ENCODE assay signal across 7 mouse cellular contexts in the genomic region with DNA sequence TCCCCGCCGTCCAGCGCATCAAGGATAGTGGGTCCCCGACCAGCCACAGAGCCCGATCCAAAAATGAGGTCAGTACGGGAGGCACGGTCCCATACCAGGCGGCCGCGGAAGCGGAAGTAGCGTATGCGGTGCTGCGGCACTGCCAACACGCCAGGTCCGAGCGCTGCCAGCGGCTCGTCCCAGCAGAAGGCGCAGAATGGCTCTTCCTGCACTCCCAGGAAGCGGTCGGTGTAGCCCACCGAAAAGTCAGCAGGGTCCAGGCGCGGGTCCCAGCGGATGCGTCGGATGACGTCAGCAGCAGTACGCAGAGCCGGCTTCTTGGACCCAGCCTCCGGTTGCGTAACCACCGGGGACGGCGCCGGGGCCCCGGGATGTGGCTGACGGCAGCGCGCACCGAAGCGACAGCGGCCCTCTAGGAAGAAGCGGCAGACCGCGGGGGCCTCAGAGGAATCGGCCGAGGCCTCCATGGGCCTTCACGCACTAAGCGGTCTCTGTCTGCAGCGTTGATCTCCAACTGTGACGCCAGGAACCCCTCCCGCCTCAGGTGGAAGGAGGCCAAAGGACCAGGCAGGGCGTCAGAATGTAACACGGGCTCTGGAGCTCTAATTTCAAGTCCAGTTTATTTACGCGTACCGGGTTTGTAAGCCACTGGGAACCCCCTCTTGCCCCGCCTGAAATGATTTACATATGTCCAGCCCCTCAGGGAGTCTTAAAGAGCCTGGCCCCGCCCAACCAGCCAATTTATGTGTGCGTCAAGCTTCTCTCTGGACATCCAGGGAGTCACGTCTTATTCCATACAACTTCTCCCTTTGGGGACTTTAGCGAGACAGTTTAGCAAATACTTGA. TPM values are rescaled to one million over a fixed set of nuclear protein-coding genes. Genes with fewer than 3 reads are reported as not detected.
DNase-seq lines count a peak whose midpoint lies in the region; ATAC-seq lines count a peak whose summit lies in the region.

No protein-coding gene starts in this region.

- H3K36me3 ChIP-seq in embryonic facial prominence, embryonic 10.5 days (replicated peaks), result peaks cover 41% of the 10 kb centered on the region
- H3K36me3 ChIP-seq in limb, embryonic 12.5 days, result peaks cover 47% of the 10 kb centered on the region
- peaks cover 38% of the 10 kb centered on the region for H3K36me3 ChIP-seq in midbrain, embryonic 14.5 days (ENCODE audit: control insufficient read depth, insufficient read depth, low read length)

- peaks cover 26% of the 10 kb centered on the region for H3K4me1 ChIP-seq in embryonic facial prominence, embryonic 10.5 days
- H3K4me1 ChIP-seq in limb, embryonic 12.5 days (replicated peaks), result peaks cover 22% of the 10 kb centered on the region
- H3K4me1 ChIP-seq in midbrain, embryonic 14.5 days (ENCODE audit: control insufficient read depth, insufficient read depth, low read length), result peaks cover 22% of the 10 kb centered on the region

- H3K4me3 ChIP-seq in embryonic facial prominence, embryonic 10.5 days, result peak overlapping the region; percentile 77
- H3K4me3 ChIP-seq in limb, embryonic 12.5 days (replicated peaks), result peak overlapping the region; percentile 67
- peak overlapping the region; percentile 72 for H3K4me3 ChIP-seq in midbrain, embryonic 14.5 days (replicated peaks; ENCODE audit: low read depth, low read length)

- under 1% methylated on average over 64 of the region's 64 CpGs for WGBS in embryonic facial prominence, embryonic 10.5 days
- WGBS in limb, embryonic 12.5 days, result under 1% methylated on average over 64 of the region's 64 CpGs
- WGBS in midbrain, embryonic 14.5 days, result under 1% methylated on average over 64 of the region's 64 CpGs

- H3K27me3 ChIP-seq in embryonic facial prominence, embryonic 10.5 days (replicated peaks; ENCODE audit: low read depth, poor library complexity, severe bottlenecking), result peaks cover 30% of the 10 kb centered on the region
- peaks cover 30% of the 10 kb centered on the region for H3K27me3 ChIP-seq in limb, embryonic 12.5 days
- peaks cover 17% of the 10 kb centered on the region for H3K27me3 ChIP-seq in midbrain, embryonic 14.5 days (ENCODE audit: control insufficient read depth, insufficient read depth, low read length)

- peak; percentile 88 for DNase-seq in adrenal gland, postnatal 14 days
- DNase-seq in embryonic facial prominence, embryonic 10.5 days (ENCODE audit: low spot score), result peak; percentile 70
- peak; percentile 99 for DNase-seq in heart, adult 11 months
- DNase-seq in kidney, adult 18-20 months, result peak; percentile 90
- peak; percentile 81 for DNase-seq in midbrain, embryonic 14.5 days
- DNase-seq in spleen, adult 18-20 months, result peak; percentile 69 to 77

- H3K27ac ChIP-seq in embryonic facial prominence, embryonic 10.5 days (replicated peaks), result peak overlapping the region; percentile 82
- H3K27ac ChIP-seq in limb, embryonic 12.5 days, result peak overlapping the region; percentile 76
- peak overlapping the region; percentile 89 for H3K27ac ChIP-seq in midbrain, embryonic 14.5 days (replicated peaks; ENCODE audit: low read depth, low read length)

- no peaks in the 10 kb centered on the region for H3K9me3 ChIP-seq in embryonic facial prominence, embryonic 10.5 days
- no peaks in the 10 kb centered on the region for H3K9me3 ChIP-seq in limb, embryonic 12.5 days
- H3K9me3 ChIP-seq in midbrain, embryonic 14.5 days (ENCODE audit: control insufficient read depth, low read length), result no peaks in the 10 kb centered on the region

- H3K9ac ChIP-seq in limb, embryonic 12.5 days (replicated peaks), result peak overlapping the region; percentile 73
- peak overlapping the region; percentile 84 for H3K9ac ChIP-seq in midbrain, embryonic 14.5 days (replicated peaks; ENCODE audit: low read length)

- H3K4me2 ChIP-seq in limb, embryonic 12.5 days, result peak overlapping the region; percentile 88
- peak overlapping the region; percentile 92 for H3K4me2 ChIP-seq in midbrain, embryonic 14.5 days (ENCODE audit: low read length)

- ATAC-seq in limb, embryonic 12.5 days (ENCODE audit: insufficient number of reproducible peaks, insufficient read depth, low FRiP score, low TSS enrichment, low read depth), result peak; percentile 41
- peak; percentile 74 for ATAC-seq in midbrain, embryonic 14.5 days (ENCODE audit: low FRiP score, low TSS enrichment)

RNA-seq across cellular contexts. Expression of a gene that starts 0.7 kb away (rescaled TPM):
- total RNA-seq in adrenal gland, postnatal 14 days (2021), result 8.7 and 11.8 TPM in 2 replicates
- polyA plus RNA-seq in embryonic facial prominence, embryonic 10.5 days (2016; fragmentation: Nextera tagmentation; extraction: Ambion mirVana), result 1.4 and 1.7 TPM in 2 replicates
- 2.3 and 3.2 TPM in 2 replicates for polyA plus RNA-seq in limb, embryonic 12.5 days (2016; fragmentation: Nextera tagmentation; extraction: Ambion mirVana)
- 3.4 and 4.8 TPM in 2 replicates for polyA plus RNA-seq in midbrain, embryonic 14.5 days (2014; fragmentation: Nextera tagmentation; extraction: Ambion mirVana)

RNA-seq across cellular contexts. Expression of a gene that starts 12.6 kb away (rescaled TPM):
- total RNA-seq in adrenal gland, postnatal 14 days (2021), result 97.9 and 129 TPM in 2 replicates
- 68.1 and 68.2 TPM in 2 replicates for polyA plus RNA-seq in embryonic facial prominence, embryonic 10.5 days (2016; fragmentation: Nextera tagmentation; extraction: Ambion mirVana)
- 62.2 and 80.5 TPM in 2 replicates for polyA plus RNA-seq in limb, embryonic 12.5 days (2016; fragmentation: Nextera tagmentation; extraction: Ambion mirVana)
- 68.4 and 77.3 TPM in 2 replicates for polyA plus RNA-seq in midbrain, embryonic 14.5 days (2014; fragmentation: Nextera tagmentation; extraction: Ambion mirVana)

RNA-seq across cellular contexts. Expression of a gene that starts 15.2 kb away (rescaled TPM):
- 27.8 and 29.7 TPM in 2 replicates for total RNA-seq in adrenal gland, postnatal 14 days (2021)
- 32.7 and 34.9 TPM in 2 replicates for polyA plus RNA-seq in embryonic facial prominence, embryonic 10.5 days (2016; fragmentation: Nextera tagmentation; extraction: Ambion mirVana)
- polyA plus RNA-seq in limb, embryonic 12.5 days (2016; fragmentation: Nextera tagmentation; extraction: Ambion mirVana), result 40.3 and 47.9 TPM in 2 replicates
- 3.1 and 5.3 TPM in 2 replicates for polyA plus RNA-seq in midbrain, embryonic 14.5 days (2014; fragmentation: Nextera tagmentation; extraction: Ambion mirVana)

RNA-seq across cellular contexts. Expression of a gene that starts 30.2 kb away (rescaled TPM):
- total RNA-seq in adrenal gland, postnatal 14 days (2021), result 5.2 and 5.6 TPM in 2 replicates
- 10.5 and 10.9 TPM in 2 replicates for polyA plus RNA-seq in embryonic facial prominence, embryonic 10.5 days (2016; fragmentation: Nextera tagmentation; extraction: Ambion mirVana)
- 1.6 and 1.9 TPM in 2 replicates for polyA plus RNA-seq in limb, embryonic 12.5 days (2016; fragmentation: Nextera tagmentation; extraction: Ambion mirVana)
- polyA plus RNA-seq in midbrain, embryonic 14.5 days (2014; fragmentation: Nextera tagmentation; extraction: Ambion mirVana), result 104 and 112 TPM in 2 replicates

Comparison
In these comparisons a context has a peak if more than half of its experiments do, and no peak if none do; other contexts are left out.
1. Peak in every context shown above with its lines: DNase-seq, ATAC-seq, H3K4me3 ChIP-seq and H3K27ac ChIP-seq.